Mouse (Mus musculus) embryonic facial prominence, embryonic 12.5 days (tissue): ENCODE data around the gene Atxn7l1. TPM values are rescaled to one million over a fixed set of nuclear protein-coding genes. Genes with fewer than 3 reads are reported as not detected.

Source experiments
- ATAC-seq: fragments of 200-750 bp; cut with Nextera tagmentation; 2 replicates; pipeline ENCODE4 v1.8.0; 2017; ENCODE audit not compliant: insufficient number of reproducible peaks, insufficient read depth, low FRiP score, low TSS enrichment
- H3K27ac ChIP-seq: fragments of 300-500 bp; sonication (generic); 2 replicates; pipeline ENCODE4 v1.5.1; 2016; ENCODE audit warnings: mild to moderate bottlenecking
- H3K27me3 ChIP-seq: fragments of 300-500 bp; sonication (generic); 2 replicates; pipeline ENCODE4 v1.6.1; 2016; ENCODE audit warnings: mild to moderate bottlenecking, moderate library complexity
- H3K36me3 ChIP-seq: fragments of 300-500 bp; sonication (generic); 2 replicates; pipeline ENCODE4 v1.6.1; 2016; ENCODE audit warnings: mild to moderate bottlenecking
- H3K4me1 ChIP-seq: fragments of 300-500 bp; sonication (generic); 2 replicates; pipeline ENCODE4 v1.6.1; 2016
- H3K4me2 ChIP-seq: fragments of 300-500 bp; sonication (generic); replicated peaks from 2 replicates; pipeline ENCODE4 v1.6.1; 2016; ENCODE audit warnings: mild to moderate bottlenecking, moderate library complexity
- H3K4me3 ChIP-seq: fragments of 300-500 bp; sonication (generic); 2 replicates; pipeline ENCODE4 v1.5.1; 2016; ENCODE audit warnings: mild to moderate bottlenecking
- H3K9ac ChIP-seq: fragments of 300-500 bp; sonication (generic); 2 replicates; pipeline ENCODE4 v1.6.1; 2016; ENCODE audit warnings: mild to moderate bottlenecking, moderate library complexity
- H3K9me3 ChIP-seq: fragments of 300-500 bp; sonication (generic); 2 replicates; pipeline ENCODE4 v1.6.1; 2016; ENCODE audit warnings: mild to moderate bottlenecking, moderate library complexity
- WGBS: fragments of 180-500 bp; shearing (Covaris S2); methylation state at CpG from one replicate; pipeline ENCODE4 v1.1.7; 2016; 5-methylcytosine and 5-hydroxymethylcytosine counted together
- polyA plus RNA-seq: library from polyadenylated mRNA; unstranded; fragments of >200 nt; fragmentation: Nextera tagmentation; extraction: Ambion mirVana; gene quantifications from 2 replicates; pipeline ENCODE4 v1.2.1, GENCODE M21; 2016

Gene Atxn7l1
- polyA plus RNA-seq, 1 experiment from 2014 or later, result 10.9 TPM

GRCm38 (mm10) chr12:33285933-33286649 lies 138.6 kb downstream of the Atxn7l1 start:
- H3K4me2 ChIP-seq, result no peak overlapping the region

DNA sequence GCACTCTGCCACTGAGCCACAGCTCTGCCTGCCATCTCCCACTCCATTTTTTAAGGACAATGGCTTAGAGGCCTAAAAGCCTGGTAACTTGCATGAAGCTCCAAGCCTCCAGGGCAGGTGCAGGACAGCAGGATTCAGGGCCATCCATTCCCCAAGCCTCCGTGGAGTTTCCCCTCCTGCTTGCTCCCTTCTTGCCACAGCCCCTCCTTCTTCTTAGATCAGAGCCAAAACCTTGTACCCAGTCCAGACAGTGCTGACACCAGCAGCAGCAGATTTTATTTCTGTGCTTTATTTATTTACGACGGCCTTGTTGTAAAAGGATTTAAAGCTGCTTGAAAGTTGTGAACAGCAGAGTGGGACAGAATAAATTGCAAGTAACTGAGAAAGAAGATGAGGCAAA lies 140.2 kb downstream of the Atxn7l1 start:
- H3K27ac ChIP-seq, result no peak overlapping the region
- no peaks in the 10 kb centered on the region for H3K36me3 ChIP-seq
- ATAC-seq, result no peak
- peaks cover 29% of the 10 kb centered on the region for H3K4me1 ChIP-seq
- WGBS, result 63% methylated on average over 3 of the region's 3 CpGs
- no peak overlapping the region for H3K4me3 ChIP-seq
- H3K9ac ChIP-seq, result no peak overlapping the region
- no peak overlapping the region for H3K4me2 ChIP-seq
- H3K27me3 ChIP-seq, result no peaks in the 10 kb centered on the region
- no peaks in the 10 kb centered on the region for H3K9me3 ChIP-seq

More at GRCm38 (mm10) chr12:33285933-33286649, 138.6 kb downstream of the Atxn7l1 start:
- Histone ChIP-seq H3K4me1 (peaks cover 29% of the 10 kb centered on the region), H3K4me3 (no peak overlapping the region), H3K9me3 (no peaks in the 10 kb centered on the region), H3K9ac (no peak overlapping the region), H3K36me3 (no peaks in the 10 kb centered on the region), H3K27me3 (no peaks in the 10 kb centered on the region), H3K27ac (no peak overlapping the region)
- ATAC-seq, result no peak
- WGBS, result 47% methylated on average over 9 of the region's 9 CpGs

- no peaks in the 10 kb centered on the region for H3K36me3 ChIP-seq
- H3K9ac ChIP-seq, result no peak overlapping the region
- H3K4me3 ChIP-seq, result no peak overlapping the region
- H3K4me1 ChIP-seq, result peaks cover 29% of the 10 kb centered on the region
- H3K9me3 ChIP-seq, result no peaks in the 10 kb centered on the region
- H3K27ac ChIP-seq, result no peak overlapping the region
- WGBS, result 29% methylated on average over 2 of the region's 2 CpGs
- no peak for ATAC-seq
- no peak overlapping the region for H3K4me2 ChIP-seq
- no peaks in the 10 kb centered on the region for H3K27me3 ChIP-seq
Measured at GRCm38 (mm10) chr12:33288746-33289145, 141.3 kb downstream of the Atxn7l1 start.

DNA sequence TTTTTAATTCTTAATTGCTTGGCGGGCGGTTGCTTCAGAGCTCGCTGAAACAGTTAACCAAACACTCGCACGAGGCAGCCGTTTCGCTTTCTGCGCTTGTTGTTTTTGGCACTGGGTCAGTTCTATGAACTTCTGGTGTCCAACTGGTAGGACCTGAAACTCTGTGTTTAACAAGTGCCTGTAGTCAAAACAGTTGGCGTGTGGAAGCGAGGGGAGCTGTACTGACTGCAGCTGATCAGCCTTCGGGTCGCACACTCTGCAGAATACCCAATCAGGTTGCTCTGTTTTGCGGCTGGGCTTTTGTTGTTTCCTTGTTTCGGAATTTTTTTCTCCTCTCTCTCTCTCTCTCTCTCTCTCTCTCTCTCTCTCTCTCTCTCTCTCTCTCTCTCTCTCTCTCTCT lies 154.6 kb downstream of the Atxn7l1 start:
- H3K4me1 ChIP-seq, result peaks cover 17% of the 10 kb centered on the region; the same call in 1 of the 2 replicates
- H3K4me2 ChIP-seq, result peak overlapping the region; percentile 82
- no peaks in the 10 kb centered on the region for H3K9me3 ChIP-seq
- peak; percentile 76 for ATAC-seq
- H3K27ac ChIP-seq, result 0 out of 2 replicates have a peak overlapping the region, but pooled peaks have one; percentile 61
- WGBS, result 0% methylated on average over 14 of the region's 14 CpGs
- H3K36me3 ChIP-seq, result no peaks in the 10 kb centered on the region
- peaks cover 20% of the 10 kb centered on the region for H3K27me3 ChIP-seq
- peak overlapping the region; percentile 40 for H3K4me3 ChIP-seq
- no peak overlapping the region for H3K9ac ChIP-seq

- Histone ChIP-seq H3K36me3 (no peaks in the 10 kb centered on the region), H3K27ac (peak overlapping the region; percentile 61; the same call in 1 of the 2 replicates), H3K4me3 (peak overlapping the region; percentile 40), H3K9ac (peak overlapping the region; percentile 20; the same call in 1 of the 2 replicates), H3K9me3 (no peaks in the 10 kb centered on the region), H3K4me1 (peaks cover 17% of the 10 kb centered on the region; the same call in 1 of the 2 replicates), H3K27me3 (peaks cover 20% of the 10 kb centered on the region), H3K4me2 (peak overlapping the region; percentile 82)
- ATAC-seq, result no peak
- under 1% methylated on average over 29 of the region's 29 CpGs for WGBS
Measured at GRCm38 (mm10) chr12:33302523-33303383, 155.3 kb downstream of the Atxn7l1 start.

GRCm38 (mm10) chr12:33303384-33303770 lies 155.9 kb downstream of the Atxn7l1 start:
- Histone ChIP-seq H3K4me2 (peak overlapping the region; percentile 82), H3K4me1 (peaks cover 17% of the 10 kb centered on the region; the same call in 1 of the 2 replicates), H3K27me3 (peaks cover 20% of the 10 kb centered on the region), H3K36me3 (no peaks in the 10 kb centered on the region), H3K4me3 (peak overlapping the region; percentile 40), H3K9me3 (no peaks in the 10 kb centered on the region), H3K27ac (no peak overlapping the region), H3K9ac (no peak overlapping the region)
- no peak for ATAC-seq
- WGBS, result 3% methylated on average over 9 of the region's 9 CpGs

DNA sequence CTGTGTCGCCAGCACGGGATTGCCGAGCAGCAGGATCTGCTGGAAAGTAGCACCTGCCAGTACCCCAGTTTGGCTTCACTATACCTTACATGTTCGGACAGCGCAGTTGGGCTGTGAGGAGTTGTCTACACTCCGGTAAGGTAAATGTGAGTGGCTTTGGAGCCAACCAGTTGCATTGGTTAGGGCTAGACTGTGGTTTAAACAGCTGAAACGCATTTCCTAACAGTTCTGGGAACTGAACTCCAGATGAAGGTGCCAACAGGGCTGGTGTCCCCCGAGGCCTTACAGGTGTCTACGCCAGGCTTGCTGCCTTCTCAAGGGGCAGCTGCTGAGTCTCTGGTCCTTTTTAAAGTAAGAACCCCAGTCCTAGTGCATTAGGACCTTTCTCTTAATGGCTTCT lies 157.6 kb downstream of the Atxn7l1 start:
- H3K36me3 ChIP-seq, result no peaks in the 10 kb centered on the region
- WGBS, result 89% methylated on average over 9 of the region's 9 CpGs
- no peak for ATAC-seq
- H3K27me3 ChIP-seq, result peaks cover 17% of the 10 kb centered on the region
- H3K9me3 ChIP-seq, result no peaks in the 10 kb centered on the region
- peaks cover 17% of the 10 kb centered on the region; the same call in 1 of the 2 replicates for H3K4me1 ChIP-seq
- H3K27ac ChIP-seq, result no peak overlapping the region
- H3K4me3 ChIP-seq, result no peak overlapping the region
- no peak overlapping the region for H3K9ac ChIP-seq
- H3K4me2 ChIP-seq, result no peak overlapping the region

GRCm38 (mm10) chr12:33306476-33306875 lies 159.0 kb downstream of the Atxn7l1 start:
- no peak overlapping the region for H3K4me3 ChIP-seq
- no peaks in the 10 kb centered on the region for H3K9me3 ChIP-seq
- H3K27me3 ChIP-seq, result peaks cover 14% of the 10 kb centered on the region
- peaks cover 16% of the 10 kb centered on the region; the same call in 1 of the 2 replicates for H3K4me1 ChIP-seq
- WGBS, result 72% methylated on average over 3 of the region's 5 CpGs
- no peaks in the 10 kb centered on the region for H3K36me3 ChIP-seq
- no peak overlapping the region for H3K9ac ChIP-seq
- no peak for ATAC-seq
- no peak overlapping the region for H3K4me2 ChIP-seq
- no peak overlapping the region for H3K27ac ChIP-seq

- ATAC-seq, result no peak
- Histone ChIP-seq H3K4me3 (no peak overlapping the region), H3K9me3 (no peaks in the 10 kb centered on the region), H3K4me1 (0 out of 2 replicates have a peak, but pooled peaks cover 1% of the 10 kb centered on the region), H3K4me2 (no peak overlapping the region), H3K27ac (no peak overlapping the region), H3K9ac (no peak overlapping the region), H3K36me3 (no peaks in the 10 kb centered on the region), H3K27me3 (peaks cover 14% of the 10 kb centered on the region)
- 80% methylated on average over 7 of the region's 7 CpGs for WGBS
Measured at GRCm38 (mm10) chr12:33308668-33309067, 161.2 kb downstream of the Atxn7l1 start.

DNA sequence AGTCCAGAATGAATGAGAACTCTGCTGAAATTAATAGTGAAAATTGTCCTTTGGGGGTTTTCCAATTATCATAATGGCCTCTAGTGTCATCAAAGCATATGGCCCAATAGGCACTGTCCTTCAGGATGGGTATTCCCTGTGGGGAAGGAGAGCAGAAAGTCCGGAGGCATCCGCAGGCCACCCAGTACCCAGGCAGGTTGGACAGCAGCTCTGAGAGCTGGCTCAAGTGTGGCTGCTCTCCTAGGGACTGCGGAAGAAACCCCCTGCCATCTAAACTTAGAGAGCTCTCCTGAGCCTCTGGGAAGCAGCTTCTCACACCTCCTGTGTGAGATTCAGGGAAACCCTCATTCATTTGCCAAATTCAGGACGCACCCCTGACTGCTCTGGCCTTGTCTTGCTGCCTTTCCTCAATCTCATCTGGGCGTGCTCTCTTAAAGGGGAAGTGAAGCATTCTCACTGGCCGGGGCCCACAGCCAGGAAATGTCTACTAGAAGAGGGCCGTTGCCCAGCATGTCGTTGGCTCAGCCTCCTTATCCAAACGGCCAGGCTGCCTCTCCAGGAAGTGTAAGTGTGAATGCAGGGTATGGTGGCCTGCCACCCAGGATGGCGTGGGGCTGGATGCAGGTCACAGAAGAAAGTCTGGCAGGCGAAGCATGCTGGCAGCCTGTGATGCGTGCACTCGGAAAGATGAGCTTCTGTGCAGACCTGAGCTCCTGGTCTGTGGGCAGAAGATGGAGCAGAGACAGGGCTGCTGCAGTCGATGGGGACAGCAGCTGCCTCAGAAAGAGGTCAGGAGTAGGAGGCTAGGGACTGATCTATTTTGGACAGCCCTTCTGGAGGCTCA lies 166.6 kb downstream of the Atxn7l1 start:
- Histone ChIP-seq H3K36me3 (no peaks in the 10 kb centered on the region), H3K9ac (no peak overlapping the region), H3K4me2 (no peak overlapping the region), H3K4me3 (no peak overlapping the region), H3K9me3 (no peaks in the 10 kb centered on the region), H3K27me3 (no peaks in the 10 kb centered on the region), H3K4me1 (peaks cover 6% of the 10 kb centered on the region; the same call in 1 of the 2 replicates), H3K27ac (no peak overlapping the region)
- WGBS, result 39% methylated on average over 14 of the region's 14 CpGs
- no peak for ATAC-seq
